Mouse (Mus musculus): Measurements from ENCODE around the gene Ryr1. TPM values are rescaled to one million over a fixed set of nuclear protein-coding genes. Genes with fewer than 3 reads are reported as not detected.
A peak's percentile ranks its signal among the peaks of the same experiment; 100 is the strongest.

The Ryr1 gene
- polyA plus RNA-seq, 1 experiment from 2014 or later = 1.8 TPM

DNA sequence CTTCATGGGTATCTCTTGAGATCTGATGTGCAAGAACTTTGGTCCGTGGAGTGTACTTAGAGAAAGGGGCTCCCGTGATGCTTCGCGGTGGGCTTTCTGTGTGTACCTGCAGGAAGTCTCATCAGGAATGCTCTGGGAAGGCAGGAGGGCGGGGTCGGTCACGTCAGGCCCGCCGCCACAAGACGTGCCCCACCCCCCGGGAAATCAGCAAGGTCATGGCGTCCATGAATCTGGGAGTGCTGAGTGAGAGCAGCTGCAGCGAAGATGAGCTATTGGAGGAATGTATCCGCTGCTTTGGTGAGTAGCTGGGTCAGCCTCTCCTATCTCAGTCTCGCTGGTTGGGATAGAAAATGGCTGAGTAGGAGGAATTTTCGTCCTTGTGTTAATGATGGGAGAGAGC lies 12.4 kb upstream of the Ryr1 start:
- H3K27ac ChIP-seq = no peak overlapping the region
- ATAC-seq (replicated peaks; ENCODE audit: low FRiP score) = no peak
- no peak overlapping the region for H3K9ac ChIP-seq
- H3K4me1 ChIP-seq = peaks cover 13% of the 10 kb centered on the region
- 44% methylated on average over 16 of the region's 16 CpGs for WGBS
- H3K4me3 ChIP-seq (replicated peaks) = no peak overlapping the region
- H3K9me3 ChIP-seq (replicated peaks) = no peaks in the 10 kb centered on the region
- H3K36me3 ChIP-seq = no peaks in the 10 kb centered on the region
- peaks cover 16% of the 10 kb centered on the region for H3K27me3 ChIP-seq
- no peak overlapping the region; the same call in 1 of the 2 replicates for H3K4me2 ChIP-seq

DNA sequence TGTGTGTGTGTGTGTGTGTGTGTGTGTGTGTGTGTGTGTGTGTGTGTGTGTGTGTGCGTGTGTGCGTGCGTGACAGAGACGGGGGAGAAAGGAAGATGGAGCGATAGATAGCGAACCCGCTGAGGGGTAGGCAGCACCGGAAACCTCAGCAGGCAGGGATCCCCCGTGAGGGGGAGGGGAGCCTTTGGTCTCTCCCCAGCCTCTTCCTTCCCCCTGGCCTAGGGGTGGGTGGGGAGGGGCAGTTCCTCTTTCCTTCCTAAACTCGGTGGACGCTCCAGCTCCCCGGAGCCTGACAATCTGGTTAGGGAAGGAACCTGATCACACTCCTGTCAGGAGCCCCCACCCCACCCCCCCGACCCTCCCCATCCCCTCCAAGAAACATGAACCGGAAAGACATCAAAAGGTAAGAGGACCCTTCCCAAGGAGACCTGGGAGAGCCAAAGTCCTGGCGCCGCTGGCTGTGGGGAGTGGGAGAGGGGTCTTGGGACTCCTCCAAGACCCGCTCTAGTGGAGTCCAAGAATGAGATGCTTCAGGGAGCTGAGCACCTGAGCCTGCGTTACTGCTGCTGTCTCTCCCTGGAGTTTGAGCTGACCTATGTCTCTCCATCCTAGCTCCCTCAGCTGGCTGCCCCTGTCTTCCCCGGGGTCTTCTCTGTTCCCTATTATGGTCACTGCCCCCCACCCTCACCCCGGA lies 9.9 kb upstream of the Ryr1 start, which contains the start of gene Rasgrp4:
Gene Rasgrp4, plus strand, starts transcription at position 159 of the 694 bp plus-strand sequence.
- Histone ChIP-seq H3K9ac (0 out of 2 replicates have a peak within 1 kb of the TSS, but pooled peaks have one; percentile 14), H3K27me3 (peaks cover 16% of the 10 kb centered on the region), H3K27ac (no peak within 1 kb of the TSS), H3K4me1 (peaks cover 13% of the 10 kb centered on the region), H3K4me2 (peak within 1 kb of the TSS; percentile 61), H3K4me3 (replicated peaks) (peak within 1 kb of the TSS; percentile 32), H3K36me3 (no peaks in the 10 kb centered on the region), H3K9me3 (replicated peaks) (no peaks in the 10 kb centered on the region)
- under 1% methylated on average over 11 of the region's 20 CpGs for WGBS
- peak; percentile 82 for ATAC-seq (replicated peaks; ENCODE audit: low FRiP score)

DNA sequence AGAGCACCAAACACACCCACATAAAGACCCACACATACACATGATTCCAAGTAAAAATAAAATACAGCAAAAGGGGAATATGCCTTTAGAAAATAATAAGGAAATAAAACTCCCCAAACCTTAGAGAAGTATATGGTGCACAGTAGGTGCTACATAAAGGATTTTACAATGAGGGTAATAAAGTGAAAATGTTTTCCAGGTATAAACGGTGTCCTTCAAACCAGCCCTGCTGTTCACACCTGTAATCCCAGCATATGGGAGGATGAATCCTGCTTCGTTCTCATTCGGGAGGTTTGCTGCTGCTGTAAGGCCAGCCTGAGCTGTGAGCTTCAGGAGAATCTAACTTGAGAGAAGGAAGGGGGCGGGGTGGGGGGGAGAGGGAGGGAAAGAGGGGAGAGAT lies 9.3 kb upstream of the Ryr1 start:
- Histone ChIP-seq H3K27me3 (peaks cover 16% of the 10 kb centered on the region), H3K4me1 (peaks cover 13% of the 10 kb centered on the region), H3K4me3 (replicated peaks) (peak overlapping the region; percentile 32), H3K4me2 (peak overlapping the region; percentile 61), H3K9ac (0 out of 2 replicates have a peak overlapping the region, but pooled peaks have one; percentile 4), H3K9me3 (replicated peaks) (no peaks in the 10 kb centered on the region), H3K36me3 (no peaks in the 10 kb centered on the region), H3K27ac (no peak overlapping the region)
- ATAC-seq (replicated peaks; ENCODE audit: low FRiP score) = no peak
- WGBS = 3% methylated on average over 4 of the region's 4 CpGs

DNA sequence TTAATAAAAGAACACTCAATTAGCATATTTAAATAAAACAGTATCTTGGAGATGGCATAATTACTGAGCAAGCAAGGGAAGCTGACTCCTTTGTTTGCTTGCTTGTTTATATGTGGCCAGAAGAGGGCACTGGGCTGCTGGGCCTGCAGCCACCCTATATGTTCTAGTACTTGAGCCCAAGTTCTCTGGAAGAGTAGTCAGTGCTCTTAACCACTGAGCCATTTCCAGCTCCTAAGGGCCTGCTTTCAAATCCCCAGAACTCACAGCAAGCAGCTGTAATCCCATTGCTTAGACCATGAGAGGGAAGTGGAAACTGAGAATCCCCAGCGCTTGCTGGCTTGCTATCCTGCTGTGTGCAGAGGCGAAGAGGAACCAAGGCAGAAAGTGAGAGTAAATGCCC lies 3.7 kb upstream of the Ryr1 start:
- Histone ChIP-seq H3K4me3 (replicated peaks) (no peak overlapping the region), H3K27me3 (peaks cover 3% of the 10 kb centered on the region; the same call in 1 of the 2 replicates)

DNA sequence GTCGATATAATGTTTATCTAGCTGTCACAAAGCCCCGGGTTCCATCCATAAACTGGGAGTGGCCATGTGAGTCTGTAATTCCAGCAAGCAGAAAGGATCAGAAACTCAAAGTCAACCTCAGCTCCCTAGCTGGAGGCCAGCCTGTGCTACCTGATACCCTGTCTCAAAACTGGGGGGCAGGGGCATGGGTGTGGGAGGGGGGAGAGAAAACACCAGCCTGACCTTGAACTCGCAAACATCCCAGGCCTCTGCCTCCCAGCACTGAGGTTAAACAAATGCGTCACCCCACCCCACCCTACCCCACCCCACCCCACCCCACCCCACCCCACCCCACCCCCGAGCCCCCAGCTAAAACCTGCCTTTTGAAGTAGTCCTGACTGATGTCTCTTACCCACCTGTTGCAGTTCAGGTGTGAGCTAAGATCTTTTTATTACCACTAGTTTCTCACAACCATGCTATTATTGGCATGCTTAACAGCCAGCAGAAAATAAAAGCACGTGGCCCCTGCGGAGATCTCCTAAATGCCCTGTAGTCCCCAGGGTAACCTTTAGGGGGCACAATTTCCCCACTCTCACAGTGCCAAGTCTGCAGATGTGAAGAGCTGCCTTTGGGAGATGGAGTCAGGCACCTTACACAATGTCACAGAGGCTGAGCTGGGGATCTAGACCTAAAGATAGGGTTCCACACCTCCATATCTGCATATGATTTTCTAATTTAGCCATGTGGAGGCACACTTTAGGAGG lies 1.4 kb upstream of the Ryr1 start:
- Histone ChIP-seq H3K4me2 (no peak overlapping the region), H3K9me3 (replicated peaks) (no peaks in the 10 kb centered on the region), H3K4me1 (peaks cover 23% of the 10 kb centered on the region), H3K27me3 (peaks cover 3% of the 10 kb centered on the region; the same call in 1 of the 2 replicates), H3K27ac (no peak overlapping the region), H3K9ac (no peak overlapping the region), H3K4me3 (replicated peaks) (no peak overlapping the region), H3K36me3 (no peaks in the 10 kb centered on the region)
- no peak for ATAC-seq (replicated peaks; ENCODE audit: low FRiP score)
- 13% methylated on average over 7 of the region's 7 CpGs for WGBS

More for the DNA sequence above, 3.7 kb upstream of the Ryr1 start:
- Histone ChIP-seq H3K36me3 (no peaks in the 10 kb centered on the region), H3K4me2 (no peak overlapping the region), H3K9ac (no peak overlapping the region), H3K4me1 (peaks cover 19% of the 10 kb centered on the region), H3K27ac (no peak overlapping the region), H3K9me3 (replicated peaks) (no peaks in the 10 kb centered on the region)
- 79% methylated on average over 2 of the region's 2 CpGs for WGBS
- no peak for ATAC-seq (replicated peaks; ENCODE audit: low FRiP score)

DNA sequence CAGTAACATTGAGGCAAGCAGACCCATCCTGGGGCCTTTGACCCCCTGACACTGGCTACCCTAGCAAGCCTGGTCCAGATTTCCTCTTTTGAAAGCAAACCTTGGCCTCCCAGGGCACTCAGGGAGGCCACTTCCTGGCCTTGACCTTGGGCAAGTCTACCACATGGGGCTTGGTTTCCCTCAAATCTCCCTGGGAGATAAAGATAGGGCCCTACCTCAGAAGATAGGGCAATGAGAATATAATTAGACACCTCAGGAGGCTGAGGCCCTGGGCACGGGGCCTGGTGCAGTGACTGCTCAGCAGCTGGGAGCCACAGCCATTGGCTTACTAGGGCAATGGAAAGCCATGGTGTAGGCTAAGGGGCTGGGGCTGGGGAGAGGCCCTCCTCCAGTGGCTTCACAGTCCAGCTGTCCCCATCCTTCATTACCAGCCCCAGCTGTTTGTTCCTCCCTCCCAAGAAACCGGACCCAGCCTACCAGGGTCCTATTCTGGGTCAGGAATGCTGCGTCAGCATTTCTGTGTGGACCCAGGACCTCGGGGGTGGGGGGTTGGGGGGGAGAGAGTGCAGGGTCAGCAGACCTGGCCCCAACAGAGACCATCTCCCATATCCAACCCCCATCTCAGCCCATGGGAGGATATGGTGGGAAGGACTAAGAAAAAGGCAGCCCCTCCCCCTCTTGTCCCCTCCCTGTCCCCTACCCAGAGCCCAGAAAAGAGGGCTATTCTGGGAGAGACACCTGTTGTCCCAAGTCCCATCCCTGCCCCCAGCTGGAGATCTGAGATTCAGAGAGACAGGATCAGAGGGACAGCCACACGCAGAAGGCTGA lies 1.2 kb downstream of the Ryr1 start:
- Histone ChIP-seq H3K9me3 (replicated peaks) (no peaks in the 10 kb centered on the region), H3K4me2 (peak overlapping the region; percentile 88), H3K27ac (no peak overlapping the region), H3K36me3 (no peaks in the 10 kb centered on the region), H3K27me3 (peaks cover 3% of the 10 kb centered on the region; the same call in 1 of the 2 replicates), H3K9ac (no peak overlapping the region), H3K4me1 (peaks cover 23% of the 10 kb centered on the region), H3K4me3 (replicated peaks) (peak overlapping the region; percentile 46)
- ATAC-seq (replicated peaks; ENCODE audit: low FRiP score) = peak; percentile 35; the same call in 1 of the 2 replicates
- WGBS = 34% methylated on average over 5 of the region's 5 CpGs

DNA sequence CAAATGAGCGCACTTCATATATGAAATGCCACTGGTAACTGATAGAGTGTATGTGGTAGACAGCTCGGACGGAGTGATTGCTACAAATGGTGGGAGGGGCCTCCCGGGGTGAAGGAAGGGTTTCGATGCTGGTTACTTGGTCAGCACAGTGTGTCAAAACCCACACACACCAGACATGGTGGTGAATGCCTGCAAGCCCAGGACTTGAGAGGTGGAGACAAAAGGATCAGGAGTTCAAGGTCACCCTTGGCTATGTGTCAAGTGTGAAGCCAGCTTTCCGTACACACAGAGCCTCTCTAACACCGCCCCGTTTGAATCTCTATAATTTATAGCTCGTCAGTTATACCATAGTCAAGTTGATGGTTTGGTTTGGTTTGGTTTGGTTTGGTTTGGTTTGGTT lies 2.2 kb downstream of the Ryr1 start:
- Histone ChIP-seq H3K4me1 (peaks cover 29% of the 10 kb centered on the region), H3K4me2 (no peak overlapping the region), H3K9me3 (replicated peaks) (no peaks in the 10 kb centered on the region), H3K9ac (no peak overlapping the region), H3K4me3 (replicated peaks) (no peak overlapping the region), H3K27me3 (peaks cover 8% of the 10 kb centered on the region; the same call in 1 of the 2 replicates), H3K36me3 (no peaks in the 10 kb centered on the region), H3K27ac (no peak overlapping the region)
- 90% methylated on average over 9 of the region's 9 CpGs for WGBS
- ATAC-seq (replicated peaks; ENCODE audit: low FRiP score) = no peak

DNA sequence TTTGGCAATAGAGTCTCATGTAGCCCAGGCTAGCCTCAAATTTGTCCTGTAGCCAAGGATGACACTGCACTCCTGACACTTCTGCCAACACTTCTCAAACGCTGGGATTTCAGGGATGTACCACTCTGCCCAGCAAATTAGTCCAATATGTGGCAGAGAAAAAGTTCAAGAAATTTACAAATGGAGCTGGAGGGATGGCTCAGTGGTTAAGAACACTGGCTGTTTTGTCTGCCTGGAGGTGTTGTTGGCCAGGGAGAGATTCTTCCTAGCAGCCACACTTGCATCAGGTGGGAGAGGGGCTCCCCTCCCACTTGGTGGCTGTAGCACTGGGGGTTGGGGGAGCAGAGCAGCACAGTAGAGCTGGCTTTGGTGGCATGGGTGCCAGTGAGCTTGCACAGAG lies 5.5 kb downstream of the Ryr1 start:
- no peak overlapping the region for H3K9ac ChIP-seq
- H3K4me3 ChIP-seq (replicated peaks) = no peak overlapping the region
- H3K4me1 ChIP-seq = peaks cover 18% of the 10 kb centered on the region
- H3K27ac ChIP-seq = no peak overlapping the region
- WGBS = 78% methylated on average over 1 of the region's 1 CpGs
- no peaks in the 10 kb centered on the region for H3K36me3 ChIP-seq
- H3K4me2 ChIP-seq = no peak overlapping the region
- H3K9me3 ChIP-seq (replicated peaks) = no peaks in the 10 kb centered on the region
- peaks cover 8% of the 10 kb centered on the region; the same call in 1 of the 2 replicates for H3K27me3 ChIP-seq
- no peak for ATAC-seq (replicated peaks; ENCODE audit: low FRiP score)

DNA sequence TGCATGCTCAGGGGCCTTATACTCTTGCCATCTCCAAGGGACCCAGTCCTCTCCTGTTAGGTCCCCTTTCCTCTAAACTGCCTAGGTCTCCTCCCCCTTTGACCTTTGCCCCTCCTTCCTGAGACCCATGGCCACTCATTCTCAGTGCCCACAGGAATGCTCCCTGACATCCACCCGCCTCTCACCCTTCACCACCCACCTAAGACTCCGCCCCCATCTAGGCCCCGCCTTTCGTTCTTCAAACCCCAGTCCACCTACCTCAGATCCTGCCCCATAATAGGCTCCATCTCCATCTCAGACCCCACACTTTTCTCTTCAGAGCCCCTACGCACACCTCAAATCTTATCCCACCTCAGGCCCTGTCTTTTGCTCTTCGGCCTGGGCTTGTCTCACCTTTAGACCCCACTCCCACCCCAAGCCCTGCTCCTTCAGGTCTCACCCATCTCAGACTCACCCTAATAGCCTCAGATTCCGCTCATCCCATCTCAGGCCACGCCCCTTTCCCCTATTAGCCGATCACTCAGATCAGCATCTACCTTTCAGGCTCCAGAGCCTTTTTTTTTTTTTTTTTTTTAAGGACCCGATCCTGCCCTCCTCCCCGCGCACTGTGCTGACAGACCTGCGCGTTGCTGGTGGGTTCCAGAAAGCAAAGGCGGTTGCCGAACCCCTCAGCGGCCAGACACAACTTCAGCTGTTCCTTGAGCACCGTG lies 6.7 kb downstream of the Ryr1 start:
- H3K4me2 ChIP-seq = no peak overlapping the region
- H3K9me3 ChIP-seq (replicated peaks) = no peaks in the 10 kb centered on the region
- 0 out of 2 replicates have a peak, but pooled peaks cover 7% of the 10 kb centered on the region for H3K4me1 ChIP-seq
- no peaks in the 10 kb centered on the region for H3K36me3 ChIP-seq
- no peak overlapping the region for H3K4me3 ChIP-seq (replicated peaks)
- H3K27me3 ChIP-seq = peaks cover 5% of the 10 kb centered on the region; the same call in 1 of the 2 replicates
- H3K27ac ChIP-seq = no peak overlapping the region
- 0 out of 2 replicates have a peak, but pooled peaks have one; percentile 41 for ATAC-seq (replicated peaks; ENCODE audit: low FRiP score)
- H3K9ac ChIP-seq = no peak overlapping the region
- 16% methylated on average over 18 of the region's 18 CpGs for WGBS

DNA sequence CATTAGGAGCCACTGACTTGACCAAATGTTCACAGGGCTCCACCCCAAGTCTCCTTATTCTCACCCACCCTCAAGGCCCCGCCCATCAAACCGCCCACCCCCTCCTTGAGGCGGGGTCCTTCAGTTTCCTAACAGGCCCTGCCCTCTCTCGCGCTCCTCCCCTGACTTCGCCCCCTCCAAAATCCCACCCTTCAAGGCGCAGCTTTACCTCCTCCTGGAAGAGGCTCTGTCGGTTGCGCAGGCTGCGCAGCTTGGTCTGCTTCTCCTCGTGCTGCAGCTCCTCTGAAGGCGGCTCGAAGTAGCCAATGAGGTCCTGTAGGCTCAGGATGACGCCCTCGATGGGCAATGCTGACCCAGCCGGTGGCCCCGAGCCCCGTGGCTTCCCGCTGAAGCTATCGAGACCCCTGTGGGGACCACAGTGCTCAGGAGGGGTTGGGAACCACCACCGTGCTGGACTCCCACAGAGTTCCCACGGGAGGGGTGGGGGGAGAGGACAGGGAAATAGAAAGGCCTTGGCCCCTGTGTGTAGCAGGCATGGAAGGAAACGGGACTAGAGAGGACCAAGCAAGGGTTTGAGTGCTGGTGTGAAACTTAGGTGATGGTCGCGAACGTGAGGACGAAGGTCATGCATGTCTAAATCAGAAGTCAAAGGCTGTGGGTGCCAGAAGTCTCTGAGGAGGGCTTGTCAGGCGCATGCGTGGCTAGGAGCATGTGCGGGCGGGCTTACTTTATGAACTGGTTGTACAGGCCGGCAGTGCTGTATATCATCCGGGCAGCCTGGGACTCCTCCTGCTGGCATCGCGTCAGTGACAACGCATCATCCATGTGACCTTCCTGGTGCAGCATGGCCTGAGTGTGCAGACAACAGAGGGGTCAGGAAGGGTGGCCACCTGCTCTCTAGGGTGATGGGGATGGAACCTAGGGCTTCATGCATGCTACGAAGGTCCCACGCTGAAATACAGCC lies 15.7 kb downstream of the Ryr1 start:
- ATAC-seq (replicated peaks; ENCODE audit: low FRiP score) = peak; percentile 71
- H3K27ac ChIP-seq = no peak overlapping the region
- peaks cover 8% of the 10 kb centered on the region; the same call in 1 of the 2 replicates for H3K27me3 ChIP-seq
- H3K4me3 ChIP-seq (replicated peaks) = peak overlapping the region; percentile 27
- WGBS = 21% methylated on average over 38 of the region's 38 CpGs
- H3K9me3 ChIP-seq (replicated peaks) = no peaks in the 10 kb centered on the region
- peak overlapping the region; percentile 57 for H3K4me2 ChIP-seq
- no peak overlapping the region for H3K9ac ChIP-seq
- no peaks in the 10 kb centered on the region for H3K36me3 ChIP-seq
- H3K4me1 ChIP-seq = peaks cover 9% of the 10 kb centered on the region
